Mouse (Mus musculus) cortical plate, adult 2 months (tissue): ENCODE results near the gene Tmem126a.

ENCODE experiments used
- CTCF ChIP-seq: fragments of 200-500 bp; IDR thresholded peaks from 2 replicates; pipeline ENCODE4 v1.5.1; 2011; ENCODE audit warnings: mild to moderate bottlenecking, control low read depth, low read length; ENCODE audit not compliant: insufficient read depth; ENCODE audit errors: extremely low read depth
- POLR2A ChIP-seq: fragments of 200-500 bp; IDR thresholded peaks from 2 replicates; pipeline ENCODE4 v1.6.1; 2011; ENCODE audit warnings: mild to moderate bottlenecking, low read length, control low read depth; ENCODE audit not compliant: insufficient read depth; ENCODE audit errors: extremely low read depth

GRCm38 (mm10) chr7:90409934-90410333 lies 47.1 kb downstream of the Tmem126a start:
- TF ChIP-seq CTCF: peak; percentile 83
- no peak for TF ChIP-seq POLR2A
